Mouse (Mus musculus) limb, embryonic 12.5 days (tissue): ENCODE results near the gene Mospd3. TPM values are rescaled to one million over a fixed set of nuclear protein-coding genes. Genes with fewer than 3 reads are reported as not detected.
A peak's percentile ranks its signal among the peaks of the same experiment; 100 is the strongest.
"Not testable (repeated sequence)": the region's sequence is repeated elsewhere in the genome, so short reads cannot be mapped to it uniquely, and the experiment has no call there.

Source experiments
- ATAC-seq: fragments of 200-750 bp; cut with Nextera tagmentation; 2 replicates; pipeline ENCODE4 v1.8.0; 2017; ENCODE audit warnings: low read depth, moderate TSS enrichment; ENCODE audit not compliant: insufficient number of reproducible peaks, insufficient read depth, low FRiP score, low TSS enrichment
- H3K27ac ChIP-seq: fragments of 300-500 bp; sonication (generic); 2 replicates; pipeline ENCODE4 v1.5.1; 2016; ENCODE audit warnings: mild to moderate bottlenecking, moderate library complexity
- H3K27me3 ChIP-seq: fragments of 300-500 bp; sonication (generic); 2 replicates; pipeline ENCODE4 v1.6.1; 2016; ENCODE audit warnings: mild to moderate bottlenecking, moderate library complexity
- H3K36me3 ChIP-seq: fragments of 300-500 bp; sonication (generic); 2 replicates; pipeline ENCODE4 v1.6.1; 2016; ENCODE audit warnings: mild to moderate bottlenecking, moderate library complexity
- H3K4me1 ChIP-seq: fragments of 300-500 bp; sonication (generic); replicated peaks from 2 replicates; pipeline ENCODE4 v1.6.1; 2016
- H3K4me2 ChIP-seq: fragments of 300-500 bp; sonication (generic); 2 replicates; pipeline ENCODE4 v1.6.1; 2016; ENCODE audit warnings: mild to moderate bottlenecking, moderate library complexity
- H3K4me3 ChIP-seq: fragments of 300-500 bp; sonication (generic); replicated peaks from 2 replicates; pipeline ENCODE4 v1.5.1; 2016; ENCODE audit warnings: mild to moderate bottlenecking
- H3K9ac ChIP-seq: fragments of 300-500 bp; sonication (generic); replicated peaks from 2 replicates; pipeline ENCODE4 v1.6.1; 2016; ENCODE audit warnings: mild to moderate bottlenecking, moderate library complexity
- H3K9me3 ChIP-seq: fragments of 300-500 bp; sonication (generic); 2 replicates; pipeline ENCODE4 v1.6.1; 2016; ENCODE audit warnings: mild to moderate bottlenecking, moderate library complexity
- WGBS: fragments of 180-500 bp; shearing (Covaris S2); methylation state at CpG from one replicate; pipeline ENCODE4 v1.1.7; 2016; 5-methylcytosine and 5-hydroxymethylcytosine counted together
- polyA plus RNA-seq: library from polyadenylated mRNA; unstranded; fragments of >200 nt; fragmentation: Nextera tagmentation; extraction: Ambion mirVana; gene quantifications from 2 replicates; pipeline ENCODE4 v1.2.1, GENCODE M21; 2016

The Mospd3 gene
- polyA plus RNA-seq, 1 experiment from 2014 or later = 21.1 TPM

GRCm38 (mm10) chr5:137614921-137615320 lies 14.1 kb upstream of the Mospd3 start:
- H3K9me3 ChIP-seq, H3K27ac ChIP-seq, H3K4me2 ChIP-seq, ATAC-seq, H3K27me3 ChIP-seq, H3K36me3 ChIP-seq, H3K4me3 ChIP-seq, H3K9ac ChIP-seq: not testable (repeated sequence)
- H3K4me1 ChIP-seq = peaks cover 41% of the 10 kb centered on the region
- WGBS = 88% methylated on average over 2 of the region's 2 CpGs

- no peak within 1 kb of the TSS for H3K4me3 ChIP-seq
- H3K27me3 ChIP-seq = no peaks in the 10 kb centered on the region
- no peak within 1 kb of the TSS for H3K4me2 ChIP-seq
- WGBS = 40% methylated on average over 11 of the region's 11 CpGs
- no peaks in the 10 kb centered on the region for H3K36me3 ChIP-seq
- peaks cover 55% of the 10 kb centered on the region for H3K4me1 ChIP-seq
- no peak within 1 kb of the TSS; the same call in 1 of the 2 replicates for H3K9ac ChIP-seq
- peak within 1 kb of the TSS; percentile 99 for H3K27ac ChIP-seq
- H3K9me3 ChIP-seq = no peaks in the 10 kb centered on the region
- ATAC-seq = no peak
Observed at GRCm38 (mm10) chr5:137613550-137613949, 12.7 kb upstream of the Mospd3 start, which contains the start of gene Pcolce. TSS of gene Pcolce (minus strand) at chr5:137613784.

- ATAC-seq = no peak
- no peak overlapping the region for H3K4me2 ChIP-seq
- H3K36me3 ChIP-seq = peaks cover 1% of the 10 kb centered on the region; the same call in 1 of the 2 replicates
- H3K4me1 ChIP-seq = peaks cover 59% of the 10 kb centered on the region
- no peak overlapping the region for H3K9ac ChIP-seq
- 75% methylated on average over 5 of the region's 5 CpGs for WGBS
- peak overlapping the region; percentile 99 for H3K27ac ChIP-seq
- no peak overlapping the region for H3K4me3 ChIP-seq
- no peaks in the 10 kb centered on the region for H3K27me3 ChIP-seq
- no peaks in the 10 kb centered on the region for H3K9me3 ChIP-seq
Observed at GRCm38 (mm10) chr5:137613076-137613475, 12.2 kb upstream of the Mospd3 start.

GRCm38 (mm10) chr5:137611245-137611602 lies 10.4 kb upstream of the Mospd3 start:
- H3K4me1 ChIP-seq = peaks cover 65% of the 10 kb centered on the region
- H3K27me3 ChIP-seq = no peaks in the 10 kb centered on the region
- peak overlapping the region; percentile 99 for H3K27ac ChIP-seq
- peaks cover 20% of the 10 kb centered on the region for H3K36me3 ChIP-seq
- H3K4me3 ChIP-seq = peak overlapping the region; percentile 43
- ATAC-seq = peak; percentile 39
- H3K9ac ChIP-seq = peak overlapping the region; percentile 56
- H3K4me2 ChIP-seq = peak overlapping the region; percentile 72
- no peaks in the 10 kb centered on the region for H3K9me3 ChIP-seq
- WGBS = 2% methylated on average over 6 of the region's 6 CpGs

DNA sequence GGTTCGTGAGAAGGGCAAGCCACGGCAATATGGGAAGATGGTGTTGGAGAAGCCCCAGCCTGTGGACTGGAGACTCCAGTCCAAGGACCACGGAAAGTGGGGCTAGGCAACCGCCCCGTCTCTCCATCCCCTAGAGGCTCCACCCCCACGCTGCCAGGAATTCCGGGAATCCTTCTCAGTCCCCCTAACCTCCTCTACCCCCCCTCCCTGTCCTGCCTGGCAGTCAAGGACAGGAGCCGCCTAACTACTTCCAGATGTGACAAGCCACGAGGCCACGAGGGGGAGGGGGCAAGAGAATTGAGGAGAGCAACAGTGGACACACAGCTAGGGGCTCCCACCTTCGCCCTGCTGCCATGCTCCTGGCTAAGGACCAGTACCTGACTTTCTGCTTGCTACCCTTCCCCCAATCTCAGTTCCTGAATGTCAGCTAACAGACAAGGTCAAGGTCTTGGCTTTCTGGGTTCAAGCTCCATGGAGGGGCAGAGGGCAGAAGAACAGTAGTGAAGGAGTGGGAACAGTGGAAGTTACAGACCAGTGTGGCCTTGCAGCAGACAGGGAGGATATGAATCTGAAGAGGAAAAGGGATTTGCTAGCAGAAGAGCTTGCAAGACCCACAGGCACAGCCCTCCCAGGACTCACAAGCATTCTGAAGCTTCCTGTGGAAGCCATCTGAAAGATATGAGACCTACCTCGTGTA lies 9.8 kb upstream of the Mospd3 start:
- H3K27ac ChIP-seq = peak overlapping the region; percentile 99
- no peaks in the 10 kb centered on the region for H3K9me3 ChIP-seq
- 1% methylated on average over 12 of the region's 12 CpGs for WGBS
- peak overlapping the region; percentile 56 for H3K9ac ChIP-seq
- H3K27me3 ChIP-seq = no peaks in the 10 kb centered on the region
- peak overlapping the region; percentile 72 for H3K4me2 ChIP-seq
- peaks cover 65% of the 10 kb centered on the region for H3K4me1 ChIP-seq
- peak overlapping the region; percentile 43 for H3K4me3 ChIP-seq
- peak; percentile 72 for ATAC-seq
- peaks cover 25% of the 10 kb centered on the region for H3K36me3 ChIP-seq

DNA sequence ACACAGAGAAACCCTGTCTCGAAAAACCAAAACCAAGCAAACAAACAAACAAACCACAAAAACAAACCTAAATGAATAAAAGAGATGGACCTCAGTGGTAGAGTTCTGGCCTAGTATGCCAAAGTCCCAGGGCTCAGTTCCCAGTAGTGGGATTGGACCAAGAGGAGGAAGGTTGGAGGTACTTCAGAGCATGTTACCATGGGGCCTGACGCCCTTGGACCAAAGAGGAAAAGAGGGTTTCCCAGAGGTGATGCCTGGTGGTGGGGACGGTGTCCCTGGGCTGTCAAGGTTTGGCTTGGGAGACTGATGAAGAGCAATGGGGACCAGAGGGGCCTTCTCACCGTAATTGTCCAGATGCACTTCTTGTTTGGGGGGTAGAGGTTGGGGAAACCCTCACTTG lies 9.2 kb upstream of the Mospd3 start:
- Histone ChIP-seq H3K27ac (peak overlapping the region; percentile 99), H3K9me3 (no peaks in the 10 kb centered on the region), H3K36me3 (peaks cover 31% of the 10 kb centered on the region), H3K4me2 (peak overlapping the region; percentile 72), H3K27me3 (no peaks in the 10 kb centered on the region), H3K4me1 (peaks cover 65% of the 10 kb centered on the region), H3K9ac (peak overlapping the region; percentile 56; the same call in 1 of the 2 replicates), H3K4me3 (peak overlapping the region; percentile 43)
- ATAC-seq = 0 out of 2 replicates have a peak, but pooled peaks have one; percentile 5
- WGBS = 25% methylated on average over 4 of the region's 4 CpGs

GRCm38 (mm10) chr5:137609292-137609691 lies 8.4 kb upstream of the Mospd3 start:
- peak overlapping the region; percentile 43 for H3K4me3 ChIP-seq
- H3K36me3 ChIP-seq = peaks cover 39% of the 10 kb centered on the region
- H3K4me2 ChIP-seq = peak overlapping the region; percentile 72
- H3K27me3 ChIP-seq = no peaks in the 10 kb centered on the region
- H3K9ac ChIP-seq = peak overlapping the region; percentile 51; the same call in 1 of the 2 replicates
- no peak for ATAC-seq
- WGBS = 50% methylated on average over 3 of the region's 3 CpGs
- H3K27ac ChIP-seq = peak overlapping the region; percentile 99
- no peaks in the 10 kb centered on the region for H3K9me3 ChIP-seq
- peaks cover 65% of the 10 kb centered on the region for H3K4me1 ChIP-seq

GRCm38 (mm10) chr5:137608654-137609190 lies 7.9 kb upstream of the Mospd3 start:
- peak overlapping the region; percentile 72 for H3K4me2 ChIP-seq
- peak overlapping the region; percentile 51 for H3K9ac ChIP-seq
- peak overlapping the region; percentile 43 for H3K4me3 ChIP-seq
- no peaks in the 10 kb centered on the region for H3K9me3 ChIP-seq
- peaks cover 66% of the 10 kb centered on the region for H3K4me1 ChIP-seq
- no peak for ATAC-seq
- WGBS = 12% methylated on average over 23 of the region's 23 CpGs
- H3K36me3 ChIP-seq = peaks cover 44% of the 10 kb centered on the region
- peak overlapping the region; percentile 99 for H3K27ac ChIP-seq
- H3K27me3 ChIP-seq = no peaks in the 10 kb centered on the region

- H3K27me3 ChIP-seq = no peaks in the 10 kb centered on the region
- no peaks in the 10 kb centered on the region for H3K9me3 ChIP-seq
- no peak for ATAC-seq
- H3K9ac ChIP-seq = peak overlapping the region; percentile 51
- H3K4me3 ChIP-seq = peak overlapping the region; percentile 43
- H3K27ac ChIP-seq = 0 out of 2 replicates have a peak overlapping the region, but pooled peaks have one; percentile 99
- peaks cover 64% of the 10 kb centered on the region for H3K4me1 ChIP-seq
- H3K36me3 ChIP-seq = peaks cover 47% of the 10 kb centered on the region
- 20% methylated on average over 26 of the region's 26 CpGs for WGBS
- peak overlapping the region; percentile 72 for H3K4me2 ChIP-seq
Observed at GRCm38 (mm10) chr5:137607860-137608653, 7.2 kb upstream of the Mospd3 start.

- H3K9me3 ChIP-seq = no peaks in the 10 kb centered on the region
- ATAC-seq = no peak
- peak overlapping the region; percentile 84; the same call in 1 of the 2 replicates for H3K27ac ChIP-seq
- H3K4me3 ChIP-seq = peak overlapping the region; percentile 72
- under 1% methylated on average over 22 of the region's 22 CpGs for WGBS
- H3K27me3 ChIP-seq = no peaks in the 10 kb centered on the region
- H3K36me3 ChIP-seq = peaks cover 46% of the 10 kb centered on the region
- H3K4me2 ChIP-seq = peak overlapping the region; percentile 94
- H3K9ac ChIP-seq = peak overlapping the region; percentile 60
- peaks cover 36% of the 10 kb centered on the region for H3K4me1 ChIP-seq
Observed at GRCm38 (mm10) chr5:137601365-137601729, 489 bp upstream of the Mospd3 start.

- Histone ChIP-seq H3K27me3 (no peaks in the 10 kb centered on the region), H3K4me2 (peak overlapping the region; percentile 94), H3K4me1 (peaks cover 36% of the 10 kb centered on the region), H3K9ac (peak overlapping the region; percentile 83), H3K27ac (peak overlapping the region; percentile 17), H3K9me3 (no peaks in the 10 kb centered on the region), H3K4me3 (peak overlapping the region; percentile 72), H3K36me3 (peaks cover 35% of the 10 kb centered on the region)
- peak; percentile 61 for ATAC-seq
- WGBS = 2% methylated on average over 19 of the region's 19 CpGs
Observed at GRCm38 (mm10) chr5:137600281-137600618, 608 bp downstream of the Mospd3 start.
